Mouse (Mus musculus) kidney, embryonic 15.5 days (tissue): Measurements from ENCODE around the gene Tnpo3. TPM values are rescaled to one million over a fixed set of nuclear protein-coding genes. Genes with fewer than 3 reads are reported as not detected.

Source experiments
- ATAC-seq: fragments of 200-750 bp; cut with Nextera tagmentation; replicated peaks from 2 replicates; pipeline ENCODE4 v1.8.0; 2017; ENCODE audit warnings: moderate TSS enrichment; ENCODE audit not compliant: low FRiP score
- H3K27ac ChIP-seq: fragments of 300-500 bp; sonication (generic); 2 replicates; pipeline ENCODE4 v1.5.1; 2015; ENCODE audit warnings: mild to moderate bottlenecking, inconsistent platforms
- H3K27me3 ChIP-seq: fragments of 300-500 bp; sonication (generic); 2 replicates; pipeline ENCODE4 v1.6.1; 2015; ENCODE audit warnings: inconsistent platforms
- H3K36me3 ChIP-seq: fragments of 300-500 bp; sonication (generic); 2 replicates; pipeline ENCODE4 v1.6.1; 2015; ENCODE audit warnings: inconsistent platforms
- H3K4me1 ChIP-seq: fragments of 300-500 bp; sonication (generic); 2 replicates; pipeline ENCODE4 v1.6.1; 2015; ENCODE audit warnings: inconsistent platforms
- H3K4me2 ChIP-seq: fragments of 300-500 bp; sonication (generic); 2 replicates; pipeline ENCODE4 v1.6.1; 2015; ENCODE audit warnings: moderate library complexity, mild to moderate bottlenecking, inconsistent platforms
- H3K4me3 ChIP-seq: fragments of 300-500 bp; sonication (generic); replicated peaks from 2 replicates; pipeline ENCODE4 v1.5.1; 2015; ENCODE audit warnings: mild to moderate bottlenecking, inconsistent platforms
- H3K9ac ChIP-seq: fragments of 300-500 bp; sonication (generic); 2 replicates; pipeline ENCODE4 v1.6.1; 2015; ENCODE audit warnings: mild to moderate bottlenecking, inconsistent platforms
- H3K9me3 ChIP-seq: fragments of 300-500 bp; sonication (generic); replicated peaks from 2 replicates; pipeline ENCODE4 v1.6.1; 2016; ENCODE audit warnings: inconsistent platforms
- WGBS: fragments of 180-500 bp; shearing (Covaris S2); methylation state at CpG from one replicate; pipeline ENCODE4 v1.1.7; 2015; ENCODE audit warnings: mixed read lengths; 5-methylcytosine and 5-hydroxymethylcytosine counted together
- polyA plus RNA-seq: library from polyadenylated mRNA; unstranded; fragments of >200 nt; fragmentation: Nextera tagmentation; extraction: Ambion mirVana; gene quantifications from 2 replicates; pipeline ENCODE4 v1.2.1, GENCODE M21; 2015

The Tnpo3 gene
- polyA plus RNA-seq, 1 experiment from 2014 or later = 93.2 TPM

GRCm38 (mm10) chr6:29537221-29537620 is 72.5 kb downstream of the Tnpo3 start:
- no peak overlapping the region for H3K9ac ChIP-seq
- H3K9me3 ChIP-seq = no peaks in the 10 kb centered on the region
- H3K4me1 ChIP-seq = peaks cover 11% of the 10 kb centered on the region
- H3K4me3 ChIP-seq = no peak overlapping the region
- ATAC-seq = no peak
- 81% methylated on average over 3 of the region's 3 CpGs for WGBS
- no peak overlapping the region for H3K4me2 ChIP-seq
- H3K36me3 ChIP-seq = peaks cover 35% of the 10 kb centered on the region
- H3K27ac ChIP-seq = no peak overlapping the region
- H3K27me3 ChIP-seq = no peaks in the 10 kb centered on the region

GRCm38 (mm10) chr6:29536651-29537193 is 73.0 kb downstream of the Tnpo3 start:
- no peak overlapping the region for H3K27ac ChIP-seq
- peaks cover 30% of the 10 kb centered on the region for H3K36me3 ChIP-seq
- no peak overlapping the region for H3K9ac ChIP-seq
- H3K27me3 ChIP-seq = no peaks in the 10 kb centered on the region
- no peak overlapping the region for H3K4me3 ChIP-seq
- no peak overlapping the region for H3K4me2 ChIP-seq
- H3K4me1 ChIP-seq = peaks cover 11% of the 10 kb centered on the region
- ATAC-seq = no peak
- WGBS = 69% methylated on average over 4 of the region's 4 CpGs
- H3K9me3 ChIP-seq = no peaks in the 10 kb centered on the region

GRCm38 (mm10) chr6:29535316-29535715 is 74.4 kb downstream of the Tnpo3 start:
- no peaks in the 10 kb centered on the region for H3K9me3 ChIP-seq
- H3K4me2 ChIP-seq = no peak overlapping the region
- peaks cover 11% of the 10 kb centered on the region for H3K4me1 ChIP-seq
- H3K9ac ChIP-seq = no peak overlapping the region
- H3K27me3 ChIP-seq = peaks cover 10% of the 10 kb centered on the region; the same call in 1 of the 2 replicates
- no peak overlapping the region for H3K4me3 ChIP-seq
- peak; percentile 71 for ATAC-seq
- 31% methylated on average over 6 of the region's 6 CpGs for WGBS
- H3K27ac ChIP-seq = no peak overlapping the region
- H3K36me3 ChIP-seq = peaks cover 17% of the 10 kb centered on the region

- peaks cover 40% of the 10 kb centered on the region for H3K4me1 ChIP-seq
- no peaks in the 10 kb centered on the region for H3K36me3 ChIP-seq
- no peak for ATAC-seq
- no peak overlapping the region for H3K4me3 ChIP-seq
- H3K27ac ChIP-seq = no peak overlapping the region
- H3K27me3 ChIP-seq = peaks cover 50% of the 10 kb centered on the region
- H3K4me2 ChIP-seq = no peak overlapping the region
- no peak overlapping the region for H3K9ac ChIP-seq
- 56% methylated on average over 4 of the region's 4 CpGs for WGBS
- H3K9me3 ChIP-seq = no peaks in the 10 kb centered on the region
These were observed 79.6 kb downstream of the Tnpo3 start for GRCm38 (mm10) chr6:29530050-29530449.

GRCm38 (mm10) chr6:29529444-29529820 is 80.3 kb downstream of the Tnpo3 start:
- ATAC-seq = no peak
- Histone ChIP-seq H3K27ac (no peak overlapping the region), H3K27me3 (peaks cover 51% of the 10 kb centered on the region), H3K4me3 (no peak overlapping the region), H3K4me1 (peaks cover 39% of the 10 kb centered on the region), H3K9ac (no peak overlapping the region), H3K9me3 (no peaks in the 10 kb centered on the region), H3K36me3 (no peaks in the 10 kb centered on the region), H3K4me2 (peak overlapping the region; percentile 99)
- 28% methylated on average over 2 of the region's 2 CpGs for WGBS

GRCm38 (mm10) chr6:29528561-29529443 is 80.9 kb downstream of the Tnpo3 start:
- Histone ChIP-seq H3K27me3 (peaks cover 53% of the 10 kb centered on the region), H3K9me3 (no peaks in the 10 kb centered on the region), H3K4me3 (peak overlapping the region; percentile 63; the same call in 1 of the 2 replicates), H3K4me2 (peak overlapping the region; percentile 99), H3K27ac (no peak overlapping the region), H3K4me1 (peaks cover 46% of the 10 kb centered on the region), H3K9ac (no peak overlapping the region), H3K36me3 (no peaks in the 10 kb centered on the region)
- 31% methylated on average over 13 of the region's 13 CpGs for WGBS
- ATAC-seq = no peak

DNA sequence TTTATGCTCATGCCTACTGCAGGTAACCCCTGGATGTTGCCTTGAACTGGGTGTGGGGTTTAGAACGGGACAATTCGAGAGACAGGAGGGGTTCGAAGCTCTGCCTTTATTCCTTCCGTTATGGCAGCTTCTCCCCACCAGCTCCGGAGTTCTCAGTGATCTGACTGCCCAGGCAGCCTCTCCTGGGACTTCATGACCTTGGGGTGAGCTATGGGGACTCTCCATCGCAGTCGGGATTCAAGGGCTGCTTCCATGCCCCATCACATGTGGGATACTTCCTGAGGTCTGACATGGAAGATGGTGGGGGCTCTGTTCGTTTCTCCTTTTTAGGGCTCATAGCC is 81.6 kb downstream of the Tnpo3 start:
- ATAC-seq = no peak
- WGBS = 6% methylated on average over 8 of the region's 8 CpGs
- Histone ChIP-seq H3K9me3 (no peaks in the 10 kb centered on the region), H3K36me3 (no peaks in the 10 kb centered on the region), H3K4me1 (peaks cover 52% of the 10 kb centered on the region), H3K4me2 (peak overlapping the region; percentile 99), H3K27ac (no peak overlapping the region), H3K4me3 (peak overlapping the region; percentile 63), H3K27me3 (peaks cover 53% of the 10 kb centered on the region), H3K9ac (no peak overlapping the region)

GRCm38 (mm10) chr6:29527361-29528164 is 82.1 kb downstream of the Tnpo3 start:
- H3K4me3 ChIP-seq = peak overlapping the region; percentile 63
- H3K36me3 ChIP-seq = no peaks in the 10 kb centered on the region
- H3K27ac ChIP-seq = no peak overlapping the region
- peak overlapping the region; percentile 99 for H3K4me2 ChIP-seq
- no peak for ATAC-seq
- peaks cover 53% of the 10 kb centered on the region for H3K27me3 ChIP-seq
- peaks cover 52% of the 10 kb centered on the region for H3K4me1 ChIP-seq
- WGBS = 3% methylated on average over 34 of the region's 34 CpGs
- H3K9ac ChIP-seq = peak overlapping the region; percentile 55; the same call in 1 of the 2 replicates
- no peaks in the 10 kb centered on the region for H3K9me3 ChIP-seq

GRCm38 (mm10) chr6:29526281-29527251 is 83.1 kb downstream of the Tnpo3 start, which contains the start of gene Irf5:
Irf5 (plus strand) TSS chr6:29526625.
- H3K4me3 ChIP-seq = peak within 1 kb of the TSS; percentile 63
- H3K4me1 ChIP-seq = peaks cover 52% of the 10 kb centered on the region
- peak; percentile 38 for ATAC-seq
- no peaks in the 10 kb centered on the region for H3K36me3 ChIP-seq
- peak within 1 kb of the TSS; percentile 55 for H3K9ac ChIP-seq
- no peak within 1 kb of the TSS for H3K27ac ChIP-seq
- H3K27me3 ChIP-seq = peaks cover 53% of the 10 kb centered on the region
- H3K4me2 ChIP-seq = peak within 1 kb of the TSS; percentile 99
- WGBS = under 1% methylated on average over 78 of the region's 96 CpGs
- H3K9me3 ChIP-seq = no peaks in the 10 kb centered on the region

DNA sequence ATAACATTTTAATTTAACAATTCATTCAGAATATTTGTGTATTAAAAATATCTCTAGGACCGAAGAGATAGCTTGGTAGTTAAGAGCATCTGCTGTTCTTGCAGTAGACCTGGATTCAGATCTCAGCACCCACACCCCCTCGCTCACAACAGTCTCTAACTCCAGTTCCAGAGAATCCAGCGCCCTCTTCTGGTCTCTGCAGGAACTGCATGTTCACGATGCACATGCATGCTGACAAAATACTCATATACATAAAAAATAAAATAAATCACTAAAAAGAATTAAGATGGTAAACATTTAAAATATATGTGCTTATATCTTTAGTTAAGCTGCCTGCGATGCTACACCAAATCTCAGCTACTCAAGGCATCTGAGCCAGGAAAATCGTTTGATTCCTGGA is 84.4 kb downstream of the Tnpo3 start:
- 78% methylated on average over 6 of the region's 6 CpGs for WGBS
- no peak for ATAC-seq

DNA sequence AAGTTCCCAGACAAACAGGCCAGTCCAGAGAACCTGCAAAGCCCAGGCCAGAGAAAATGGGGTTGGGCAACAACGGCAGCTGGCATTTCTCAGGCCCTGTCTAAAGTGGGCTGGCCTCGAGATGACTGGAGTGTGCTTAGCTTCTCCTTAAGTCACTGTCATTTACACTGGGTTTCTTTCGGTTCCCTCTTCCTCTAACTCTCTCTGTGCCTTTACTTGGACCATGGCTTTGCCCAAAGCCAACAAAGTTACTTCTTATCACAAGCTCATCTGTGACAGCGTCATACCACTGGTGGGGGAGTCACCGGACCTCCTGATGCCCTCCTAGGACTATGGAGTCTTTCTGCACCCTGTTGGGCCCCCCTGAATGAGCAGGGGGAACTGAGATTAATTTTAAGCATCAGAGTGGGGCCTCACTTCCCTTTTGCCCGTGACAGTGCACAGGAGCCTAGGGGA is 85.6 kb downstream of the Tnpo3 start:
- no peaks in the 10 kb centered on the region for H3K9me3 ChIP-seq
- peak overlapping the region; percentile 48 for H3K27ac ChIP-seq
- peaks cover 34% of the 10 kb centered on the region for H3K27me3 ChIP-seq
- no peak overlapping the region for H3K9ac ChIP-seq
- H3K36me3 ChIP-seq = no peaks in the 10 kb centered on the region
- peak; percentile 66 for ATAC-seq
- H3K4me3 ChIP-seq = no peak overlapping the region
- no peak overlapping the region for H3K4me2 ChIP-seq
- 34% methylated on average over 6 of the region's 6 CpGs for WGBS
- peaks cover 46% of the 10 kb centered on the region for H3K4me1 ChIP-seq

More for the DNA sequence above, 84.4 kb downstream of the Tnpo3 start:
- H3K9me3 ChIP-seq = no peaks in the 10 kb centered on the region
- H3K4me3 ChIP-seq = no peak overlapping the region
- no peak overlapping the region for H3K27ac ChIP-seq
- peaks cover 52% of the 10 kb centered on the region for H3K4me1 ChIP-seq
- no peak overlapping the region for H3K4me2 ChIP-seq
- peaks cover 43% of the 10 kb centered on the region for H3K27me3 ChIP-seq
- no peaks in the 10 kb centered on the region for H3K36me3 ChIP-seq
- no peak overlapping the region for H3K9ac ChIP-seq
